ENCODE assay signal across 7 mouse cellular contexts in the genomic region with DNA sequence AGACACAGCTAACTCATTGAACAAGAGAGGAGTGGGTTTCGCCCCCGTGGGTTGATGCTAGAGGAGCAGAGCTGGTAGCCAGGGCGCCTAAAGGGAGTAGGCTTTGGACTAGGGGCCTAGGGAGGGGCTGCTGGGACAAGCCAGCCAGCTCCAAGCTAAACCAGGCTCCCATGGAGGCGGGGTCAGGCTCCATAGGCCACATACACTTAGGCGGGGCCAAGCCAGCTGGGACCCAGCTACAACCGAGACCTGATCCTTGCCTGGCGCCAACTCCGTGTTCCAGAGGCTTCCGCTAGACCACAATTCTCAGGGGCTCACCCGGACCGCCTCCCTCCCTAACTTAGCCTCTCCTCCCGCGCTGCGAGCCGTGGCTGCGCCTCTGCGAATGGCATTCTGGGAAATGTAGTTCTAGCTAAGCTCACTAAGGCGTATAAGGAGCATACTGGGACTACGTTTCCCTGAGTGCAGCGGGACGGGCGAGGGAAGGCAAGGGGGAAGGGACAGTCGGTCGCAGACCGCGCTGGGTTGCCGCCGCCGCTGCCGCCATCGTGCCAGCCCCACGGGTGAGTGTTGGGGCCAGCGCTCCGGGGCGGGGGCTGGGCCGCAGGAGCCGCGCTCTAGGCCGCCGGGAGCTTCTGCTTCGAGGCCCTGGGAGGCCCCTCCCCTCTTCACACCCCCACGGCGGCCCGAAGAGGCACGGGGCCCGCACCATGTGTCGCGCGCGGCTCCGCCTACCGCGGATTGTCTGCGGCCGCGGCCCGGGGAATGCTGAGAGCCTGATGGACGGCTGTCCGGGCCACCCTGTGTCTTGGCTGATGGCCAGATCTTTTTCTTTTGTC. TPM values are rescaled to one million over a fixed set of nuclear protein-coding genes. Genes with fewer than 3 reads are reported as not detected.
A peak's percentile ranks its signal among the peaks of the same experiment; 100 is the strongest.
DNase-seq lines count a peak whose midpoint lies in the region; ATAC-seq lines count a peak whose summit lies in the region.

A gene (plus strand): TSS at position 438 of the 839 bp plus-strand sequence.

- no peaks in the 10 kb centered on the region for H3K27me3 ChIP-seq in intestine, embryonic 16.5 days (replicated peaks; ENCODE audit: control insufficient read depth, insufficient read depth, low read length)
- no peaks in the 10 kb centered on the region for H3K27me3 ChIP-seq in midbrain, embryonic 11.5 days (ENCODE audit: control insufficient read depth, insufficient read depth, low read length)

- peak within 1 kb of the TSS; percentile 100 for H3K4me3 ChIP-seq in intestine, embryonic 16.5 days (ENCODE audit: low read length)
- H3K4me3 ChIP-seq in midbrain, embryonic 11.5 days (ENCODE audit: low read depth, low read length): peak within 1 kb of the TSS; percentile 95

- no peaks in the 10 kb centered on the region for H3K36me3 ChIP-seq in intestine, embryonic 16.5 days (ENCODE audit: control insufficient read depth, insufficient read depth, low read length)
- no peaks in the 10 kb centered on the region for H3K36me3 ChIP-seq in midbrain, embryonic 11.5 days (ENCODE audit: control insufficient read depth, insufficient read depth, low read length)

- peaks cover 47% of the 10 kb centered on the region for H3K4me1 ChIP-seq in intestine, embryonic 16.5 days (ENCODE audit: control insufficient read depth, insufficient read depth, low read length)
- H3K4me1 ChIP-seq in midbrain, embryonic 11.5 days (ENCODE audit: control insufficient read depth, insufficient read depth, low read length): peaks cover 45% of the 10 kb centered on the region

- under 1% methylated on average over 59 of the region's 59 CpGs for WGBS in intestine, embryonic 16.5 days
- under 1% methylated on average over 59 of the region's 59 CpGs for WGBS in midbrain, embryonic 11.5 days

- H3K4me2 ChIP-seq in intestine, embryonic 16.5 days (ENCODE audit: low read depth, low read length): peak within 1 kb of the TSS; percentile 84
- H3K4me2 ChIP-seq in midbrain, embryonic 11.5 days: peak within 1 kb of the TSS; percentile 86

- H3K9me3 ChIP-seq in intestine, embryonic 16.5 days (ENCODE audit: control insufficient read depth, low read length): no peaks in the 10 kb centered on the region
- no peaks in the 10 kb centered on the region for H3K9me3 ChIP-seq in midbrain, embryonic 11.5 days (ENCODE audit: control insufficient read depth, low read length)

- ATAC-seq in intestine, embryonic 16.5 days: peak; percentile 98
- ATAC-seq in midbrain, embryonic 11.5 days (ENCODE audit: low FRiP score): peak; percentile 97

- peak within 1 kb of the TSS; percentile 95 for H3K9ac ChIP-seq in intestine, embryonic 16.5 days (ENCODE audit: low read depth, low read length)
- peak within 1 kb of the TSS; percentile 93 for H3K9ac ChIP-seq in midbrain, embryonic 11.5 days (ENCODE audit: low read length)

- DNase-seq in adrenal gland, adult 8-10 months: peak; percentile 97
- DNase-seq in embryo, embryonic 9.5 days (ENCODE audit: extremely low spot score): peak; percentile 96
- peak; percentile 79 to 93 for DNase-seq in gastrocnemius, postnatal 4 days (ENCODE audit: low spot score in 2 of 2)
- peak; percentile 92 to 93 for DNase-seq in left cerebral cortex, postnatal 36 days (ENCODE audit: low spot score in 2 of 2)
- DNase-seq in midbrain, embryonic 11.5 days (ENCODE audit: low spot score, missing footprints): peak; percentile 98
- peak; percentile 98 for DNase-seq in skeletal muscle tissue, adult 2 months (ENCODE audit: low read depth, low spot score)

- H3K27ac ChIP-seq in intestine, embryonic 16.5 days (ENCODE audit: low read length): peak within 1 kb of the TSS; percentile 91
- H3K27ac ChIP-seq in midbrain, embryonic 11.5 days (ENCODE audit: low read depth, low read length): peak within 1 kb of the TSS; percentile 66

- intact Hi-C loops in left cerebral cortex, postnatal 36 days (cut with DNase I): loop anchor here (2.0 kb wide), 1 partner anchor 20 kb away; a partner anchor contains a TSS

RNA-seq across cellular contexts. Expression of the gene that starts here (rescaled TPM):
- 10 to 100 TPM; 28.5 to 37.2 (median 29.0) TPM for total RNA-seq in adrenal gland, adult 8-10 months (2022)
- total RNA-seq in gastrocnemius, postnatal 4 days (2021): 10 to 100 TPM; 78.1 to 89.5 TPM
- polyA plus RNA-seq in intestine, embryonic 16.5 days (2015; fragmentation: Nextera tagmentation; extraction: Ambion mirVana): 165 and 207 TPM in 2 replicates
- total RNA-seq in left cerebral cortex, postnatal 36 days (2021): 10 to 100 TPM; 25.7 to 35.4 TPM
- polyA plus RNA-seq in midbrain, embryonic 11.5 days (2014; fragmentation: Nextera tagmentation; extraction: Ambion mirVana): 300 and 367 TPM in 2 replicates

Comparison
In these comparisons a context has a peak if more than half of its experiments do, and no peak if none do; other contexts are left out.
1. Peak in every context shown above with its lines: DNase-seq, ATAC-seq, H3K4me3 ChIP-seq and H3K27ac ChIP-seq.